Mouse (Mus musculus) right cerebral cortex, postnatal 25 days (tissue): ENCODE results near the gene Plekhg2.

Experiments used
- DNase-seq: peaks from one replicate; pipeline ENCODE4 v3.0.0; 2022

The Plekhg2 gene

DNA sequence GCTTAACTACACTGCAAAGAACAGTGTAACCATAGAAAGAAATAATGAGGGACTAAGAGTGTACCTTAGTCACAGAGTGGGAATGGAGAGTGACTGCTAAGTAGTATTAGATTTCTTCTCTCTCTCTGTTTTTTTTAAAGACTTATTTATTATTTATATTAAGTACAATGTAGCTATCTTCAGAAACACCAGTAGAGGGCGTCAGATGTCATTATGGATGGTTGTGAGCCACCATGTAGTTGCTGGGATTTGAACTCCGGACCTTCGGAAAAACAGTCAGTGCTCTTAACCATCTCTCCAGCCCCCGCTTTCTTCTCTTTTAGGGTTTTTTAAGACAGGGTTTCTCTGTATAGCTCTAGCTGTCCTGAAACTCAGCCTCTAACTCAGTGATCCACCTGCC is 45.9 kb downstream of the Plekhg2 start:
- DNase-seq, result no peak

DNA sequence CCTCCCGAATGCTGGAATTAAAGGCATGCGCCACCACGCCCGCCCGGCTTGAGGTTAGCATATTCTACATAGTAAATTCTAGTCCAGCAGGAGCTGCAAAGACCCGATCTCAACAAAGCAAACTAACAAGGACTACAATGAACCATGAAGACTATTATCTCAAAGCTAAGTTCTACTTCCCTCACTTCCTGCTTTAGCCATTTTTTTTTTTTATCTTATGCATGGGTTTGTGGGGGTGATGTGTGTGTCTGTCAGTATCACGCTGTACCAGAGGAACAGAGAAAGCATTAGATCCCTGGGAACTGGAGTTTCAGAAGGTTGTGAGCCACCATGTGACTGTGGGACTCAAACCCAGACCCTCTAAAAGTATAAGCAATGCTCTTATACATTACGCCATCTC is 47.1 kb downstream of the Plekhg2 start:
- no peak for DNase-seq

DNA sequence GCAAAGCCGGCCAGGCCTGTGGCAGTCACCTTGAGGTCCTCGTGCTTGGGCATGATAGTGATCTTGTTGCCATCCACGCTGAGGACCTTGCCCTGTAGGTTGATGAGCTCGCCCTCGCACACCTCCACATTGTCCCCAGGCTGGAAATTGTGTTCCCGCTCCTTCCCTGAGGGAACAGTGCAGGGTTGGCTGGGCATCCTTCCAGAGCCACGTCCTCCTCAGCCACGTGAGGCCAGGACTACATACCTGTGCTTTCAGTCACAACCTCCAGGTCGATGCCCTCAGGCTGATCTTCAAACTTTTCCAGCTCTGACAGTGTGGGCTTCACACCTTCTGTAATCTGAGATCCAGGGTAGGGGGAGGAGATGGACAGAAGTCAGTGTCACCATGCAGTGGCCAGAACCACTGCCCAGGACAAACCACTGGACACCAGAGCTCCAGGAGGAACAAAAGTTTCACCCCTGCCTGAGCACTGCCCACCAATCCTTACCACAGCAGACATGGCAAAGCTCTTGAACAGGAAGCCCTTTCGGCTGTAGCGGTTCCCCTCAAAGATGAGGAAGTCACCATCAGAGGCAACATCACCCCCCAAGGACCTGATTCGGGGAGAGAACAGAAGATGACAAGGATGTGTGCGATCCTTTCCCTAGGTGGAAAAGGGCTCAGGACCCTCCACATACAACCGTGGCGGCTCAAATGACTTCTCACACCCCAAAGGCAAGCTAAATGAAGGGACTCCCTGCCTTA is 50.3 kb downstream of the Plekhg2 start:
- no peak for DNase-seq

DNA sequence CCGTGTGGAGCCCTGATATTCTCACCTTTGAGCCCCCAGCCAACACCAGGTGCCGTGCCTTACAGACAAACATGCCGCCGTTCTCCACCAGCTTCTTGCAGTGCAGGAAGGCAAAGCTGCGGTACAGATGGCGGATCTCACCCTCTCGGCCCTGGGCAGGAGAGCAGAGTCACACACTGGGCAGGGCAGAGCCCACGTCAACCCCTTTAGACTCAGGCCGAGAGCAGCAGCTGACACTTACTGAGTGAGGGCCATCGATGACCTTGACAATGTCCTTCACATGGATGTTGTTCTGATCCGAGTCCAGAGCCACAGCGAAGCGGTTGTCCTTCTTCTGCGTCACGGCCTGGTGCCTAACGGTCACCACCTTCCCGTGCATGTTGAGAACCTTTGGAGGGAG is 53.7 kb downstream of the Plekhg2 start:
- no peak for DNase-seq

DNA sequence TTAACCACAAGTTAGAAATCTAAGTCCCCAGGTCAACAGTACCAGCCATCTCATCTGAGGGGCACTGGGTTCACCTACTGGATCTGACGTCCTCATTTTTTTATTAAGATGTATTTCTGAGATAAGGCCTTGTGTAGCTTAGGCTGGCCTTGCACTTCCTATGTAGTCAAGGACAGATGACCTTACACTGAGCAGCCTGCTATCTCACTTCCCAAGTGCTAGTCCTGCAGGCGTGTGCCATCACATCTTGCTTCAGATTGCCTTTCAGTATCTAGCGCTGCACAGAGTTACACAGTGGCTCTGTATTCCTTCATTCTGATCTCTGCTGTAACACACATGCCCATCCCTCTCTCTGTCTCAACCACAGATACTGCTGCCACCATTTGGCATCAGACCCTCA is 54.4 kb downstream of the Plekhg2 start:
- no peak for DNase-seq

DNA sequence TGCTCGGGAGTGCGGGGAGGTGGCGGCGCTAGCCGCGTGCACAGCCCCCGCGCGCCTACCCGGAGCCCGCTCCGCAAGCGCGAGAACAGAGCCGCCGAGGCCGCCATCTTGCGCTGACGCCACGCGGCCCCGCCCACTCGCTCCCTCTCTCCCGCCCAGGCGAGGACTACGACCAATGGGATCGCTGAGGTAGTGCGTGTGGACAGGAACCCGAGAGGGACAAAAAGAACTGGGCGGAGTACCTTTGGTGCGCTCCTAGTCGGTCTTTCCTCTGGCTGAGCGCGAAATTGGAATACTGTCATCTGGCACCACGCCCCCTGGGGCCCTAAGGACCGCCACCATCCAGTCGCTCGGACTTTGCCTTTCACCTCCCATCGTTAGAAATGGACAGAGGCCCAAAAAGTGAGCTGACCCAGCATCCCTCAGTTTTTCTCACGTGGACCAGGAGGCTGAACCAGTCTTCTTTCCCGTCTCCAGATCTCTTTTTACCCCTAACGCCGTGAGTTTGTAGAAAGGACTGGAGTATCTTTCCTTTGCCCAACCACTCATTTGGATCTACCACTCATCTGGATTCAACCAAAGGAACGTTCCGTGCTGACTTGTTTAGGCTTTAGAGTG is 60.4 kb downstream of the Plekhg2 start, which contains the start of gene Timm50:
TSS of gene Timm50 (minus strand) at position 147 of the 618 bp plus-strand sequence.
- peak; percentile 99 for DNase-seq

DNA sequence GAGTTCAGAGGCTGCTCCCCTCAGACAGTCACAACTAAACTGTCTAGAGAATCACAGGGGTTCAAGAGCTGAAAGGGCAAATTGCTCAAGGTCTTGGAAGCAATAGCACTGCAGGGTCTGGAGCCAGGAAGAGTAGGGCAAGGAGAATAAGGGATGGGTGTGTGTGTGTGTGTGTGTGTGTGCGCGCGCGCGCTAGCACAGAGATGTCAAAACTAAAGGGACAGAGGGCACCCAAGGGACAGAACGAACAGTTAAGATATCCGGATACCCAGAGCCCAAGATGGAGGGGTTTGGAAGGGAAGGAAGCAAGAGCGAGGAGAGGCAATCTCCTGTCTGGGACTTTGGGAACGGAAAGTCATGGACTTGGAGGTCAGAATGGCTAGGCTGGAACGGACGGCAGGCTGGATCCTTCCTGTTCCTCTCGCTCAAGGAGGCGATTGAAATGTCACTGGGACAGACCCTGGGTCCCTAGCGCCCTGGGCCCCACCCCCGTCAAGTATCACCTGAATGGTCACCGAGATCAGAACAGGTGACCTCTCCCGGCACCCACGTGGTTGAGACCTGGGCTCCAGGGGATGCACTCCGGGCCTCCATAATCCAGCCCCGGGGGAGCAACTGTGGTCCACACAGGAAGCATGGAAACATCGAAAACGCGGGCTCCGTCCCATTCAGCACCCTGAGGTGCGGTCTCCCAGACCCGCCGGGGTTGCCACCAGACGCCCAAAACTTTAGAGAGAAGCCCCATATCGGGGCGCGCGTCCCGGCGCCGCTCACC is 61.1 kb downstream of the Plekhg2 start:
- no peak for DNase-seq

DNA sequence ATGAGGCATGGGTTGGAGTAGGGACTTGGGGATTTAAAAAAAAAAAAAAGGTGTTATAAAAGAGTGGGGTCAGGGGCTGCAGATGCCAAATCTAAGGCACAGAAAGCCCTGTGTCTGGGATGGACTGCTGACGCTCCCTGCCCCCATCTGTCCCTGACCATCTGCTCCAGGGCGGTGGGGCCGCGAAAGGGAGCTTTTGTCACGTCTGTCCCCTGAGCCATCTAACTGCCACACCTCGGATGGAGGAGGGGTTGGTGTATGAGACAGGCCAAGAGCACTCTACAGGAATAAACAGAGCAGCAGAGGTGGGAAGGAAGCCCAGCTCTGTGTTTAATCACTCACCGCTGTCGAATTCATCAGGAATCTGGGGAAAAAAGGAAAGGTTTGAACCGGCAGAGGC is 62.7 kb downstream of the Plekhg2 start:
- DNase-seq, result no peak
